Mouse (Mus musculus): ENCODE measurements around the gene Sdk2.

GRCm38 (mm10) chr11:113993921-113994320 is 72.9 kb downstream of the Sdk2 start:
- no peak for TF ChIP-seq CTCF (IDR thresholded peaks at IDR 0.05; ENCODE audit: extremely low read depth, insufficient read depth, insufficient read length, insufficient replicate concordance)
- no peak for TF ChIP-seq POLR2A (IDR thresholded peaks at IDR 0.05; ENCODE audit: low read depth, low read length)
